Mouse (Mus musculus): ENCODE measurements at regions not wholly inside any gene's neighbourhood (a gene's known extent, or its start where the extent isn't known, plus 50 kb on each side); places are given as distances from the start of the nearest gene placed in this dataset.

GRCm38 (mm10) chr2:161389318-161389835, 280.5 kb upstream of the Chd6 start:
- no peak for TF ChIP-seq POLR2A (IDR thresholded peaks at IDR 0.05; ENCODE audit: low read depth, low read length)
- no peak for TF ChIP-seq CTCF (IDR thresholded peaks at IDR 0.05; ENCODE audit: extremely low read depth, insufficient read depth, insufficient read length, insufficient replicate concordance)
- 83% methylated on average over 5 of the region's 5 CpGs for WGBS
- no peak overlapping the region for H3K27ac ChIP-seq (ENCODE audit: insufficient read depth, low read length)
- no peak for DNase-seq (ENCODE audit: low read depth in 1 of 2, low spot score in 2 of 2)
- no peaks in the 10 kb centered on the region for H3K4me1 ChIP-seq (ENCODE audit: control insufficient read depth, insufficient read depth, insufficient read length)
- no peak overlapping the region for H3K4me3 ChIP-seq (ENCODE audit: extremely low read depth, insufficient read depth, insufficient read length)
- H3K36me3 ChIP-seq (ENCODE audit: control insufficient read depth, insufficient read depth, low read length): no peaks in the 10 kb centered on the region
- H3K27me3 ChIP-seq (ENCODE audit: control insufficient read depth, insufficient read depth, low read length): no peaks in the 10 kb centered on the region

- Histone ChIP-seq H3K4me1 (ENCODE audit: control insufficient read depth, insufficient read depth, insufficient read length) (no peaks in the 10 kb centered on the region), H3K27ac (ENCODE audit: insufficient read depth, low read length) (no peak overlapping the region), H3K36me3 (ENCODE audit: control insufficient read depth, insufficient read depth, low read length) (no peaks in the 10 kb centered on the region), H3K27me3 (ENCODE audit: control insufficient read depth, insufficient read depth, low read length) (no peaks in the 10 kb centered on the region), H3K4me3 (ENCODE audit: extremely low read depth, insufficient read depth, insufficient read length) (no peak overlapping the region)
- WGBS: 92% methylated on average over 6 of the region's 6 CpGs
- TF ChIP-seq CTCF (IDR thresholded peaks at IDR 0.05; ENCODE audit: extremely low read depth, insufficient read depth, insufficient read length, insufficient replicate concordance): no peak
- TF ChIP-seq POLR2A (IDR thresholded peaks at IDR 0.05; ENCODE audit: low read depth, low read length): no peak
- no peak for DNase-seq (ENCODE audit: low read depth in 1 of 2, low spot score in 2 of 2)
Observed at GRCm38 (mm10) chr2:161387054-161387453, 278.2 kb upstream of the Chd6 start.

DNA sequence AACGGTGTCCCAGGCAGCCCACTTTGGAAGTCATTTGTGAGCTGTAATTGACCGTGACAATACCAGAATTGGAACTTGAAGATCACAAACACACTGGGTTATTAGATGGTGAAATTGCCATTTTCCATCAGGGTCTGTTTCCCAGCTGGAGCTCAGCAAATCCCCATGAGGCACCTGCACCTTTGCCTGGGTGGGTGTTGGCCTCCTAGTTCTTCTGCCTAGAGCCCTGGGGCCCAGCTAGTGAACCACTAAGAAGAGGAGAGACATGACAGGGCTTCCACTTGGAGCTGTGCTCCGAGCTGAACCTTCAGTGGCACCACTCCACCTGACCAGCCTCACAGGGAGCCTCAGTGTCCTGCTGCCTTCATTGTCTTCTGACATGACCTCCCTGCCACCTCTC, 273.5 kb upstream of the Chd6 start:
- H3K27ac ChIP-seq (ENCODE audit: insufficient read depth, low read length): no peak overlapping the region
- TF ChIP-seq POLR2A (IDR thresholded peaks at IDR 0.05; ENCODE audit: low read depth, low read length) (no peak), CTCF (IDR thresholded peaks at IDR 0.05; ENCODE audit: extremely low read depth, insufficient read depth, insufficient read length, insufficient replicate concordance) (no peak)
- no peak overlapping the region for H3K4me3 ChIP-seq (ENCODE audit: extremely low read depth, insufficient read depth, insufficient read length)
- H3K4me1 ChIP-seq (ENCODE audit: control insufficient read depth, insufficient read depth, insufficient read length): no peaks in the 10 kb centered on the region
- H3K27me3 ChIP-seq (ENCODE audit: control insufficient read depth, insufficient read depth, low read length): no peaks in the 10 kb centered on the region
- no peak for DNase-seq (ENCODE audit: low read depth in 1 of 2, low spot score in 2 of 2)
- 80% methylated on average over 3 of the region's 3 CpGs for WGBS
- no peaks in the 10 kb centered on the region for H3K36me3 ChIP-seq (ENCODE audit: control insufficient read depth, insufficient read depth, low read length)

GRCm38 (mm10) chr2:161378313-161378712, 269.4 kb upstream of the Chd6 start:
- DNase-seq (ENCODE audit: low read depth in 1 of 2, low spot score in 2 of 2): no peak
- no peaks in the 10 kb centered on the region for H3K36me3 ChIP-seq (ENCODE audit: control insufficient read depth, insufficient read depth, low read length)
- WGBS: 87% methylated on average over 4 of the region's 4 CpGs
- no peaks in the 10 kb centered on the region for H3K27me3 ChIP-seq (ENCODE audit: control insufficient read depth, insufficient read depth, low read length)
- H3K27ac ChIP-seq (ENCODE audit: insufficient read depth, low read length): no peak overlapping the region
- no peaks in the 10 kb centered on the region for H3K4me1 ChIP-seq (ENCODE audit: control insufficient read depth, insufficient read depth, insufficient read length)
- no peak for TF ChIP-seq POLR2A (IDR thresholded peaks at IDR 0.05; ENCODE audit: low read depth, low read length)
- TF ChIP-seq CTCF (IDR thresholded peaks at IDR 0.05; ENCODE audit: extremely low read depth, insufficient read depth, insufficient read length, insufficient replicate concordance): no peak
- no peak overlapping the region for H3K4me3 ChIP-seq (ENCODE audit: extremely low read depth, insufficient read depth, insufficient read length)

- no peak for TF ChIP-seq CTCF (IDR thresholded peaks at IDR 0.05; ENCODE audit: extremely low read depth, insufficient read depth, insufficient read length, insufficient replicate concordance)
- TF ChIP-seq POLR2A (IDR thresholded peaks at IDR 0.05; ENCODE audit: low read depth, low read length): no peak
- no peak overlapping the region for H3K4me3 ChIP-seq (ENCODE audit: extremely low read depth, insufficient read depth, insufficient read length)
- no peaks in the 10 kb centered on the region for H3K4me1 ChIP-seq (ENCODE audit: control insufficient read depth, insufficient read depth, insufficient read length)
- 75% methylated on average over 3 of the region's 3 CpGs for WGBS
- H3K27ac ChIP-seq (ENCODE audit: insufficient read depth, low read length): no peak overlapping the region
- no peak for DNase-seq (ENCODE audit: low read depth in 1 of 2, low spot score in 2 of 2)
- H3K36me3 ChIP-seq (ENCODE audit: control insufficient read depth, insufficient read depth, low read length): no peaks in the 10 kb centered on the region
- H3K27me3 ChIP-seq (ENCODE audit: control insufficient read depth, insufficient read depth, low read length): no peaks in the 10 kb centered on the region
Observed at GRCm38 (mm10) chr2:161362325-161362724, 253.4 kb upstream of the Chd6 start.

DNA sequence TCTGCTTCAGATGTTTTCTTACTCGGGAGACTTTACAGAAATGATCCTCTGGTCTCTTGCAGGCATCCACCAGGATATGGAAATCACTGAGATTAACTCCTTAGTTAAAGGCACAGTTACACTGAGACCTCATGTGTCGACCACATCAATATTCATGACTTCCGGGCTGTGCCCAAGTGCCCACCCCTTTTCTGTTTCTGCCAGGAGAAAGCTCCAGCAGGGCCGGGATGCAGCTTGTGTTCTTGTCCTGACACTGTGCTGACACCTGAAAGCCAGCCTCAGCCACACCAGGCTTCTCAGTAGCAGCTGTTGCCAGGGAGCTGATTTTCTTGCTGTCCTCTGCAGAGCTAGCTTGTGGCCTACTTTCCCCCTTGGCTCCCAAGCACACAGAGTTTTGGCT, 240.2 kb upstream of the Chd6 start:
- no peaks in the 10 kb centered on the region for H3K27me3 ChIP-seq (ENCODE audit: control insufficient read depth, insufficient read depth, low read length)
- no peak overlapping the region for H3K4me3 ChIP-seq (ENCODE audit: extremely low read depth, insufficient read depth, insufficient read length)
- no peaks in the 10 kb centered on the region for H3K4me1 ChIP-seq (ENCODE audit: control insufficient read depth, insufficient read depth, insufficient read length)
- no peak for DNase-seq (ENCODE audit: low read depth in 1 of 2, low spot score in 2 of 2)
- 51% methylated on average over 4 of the region's 4 CpGs for WGBS
- no peaks in the 10 kb centered on the region for H3K36me3 ChIP-seq (ENCODE audit: control insufficient read depth, insufficient read depth, low read length)
- TF ChIP-seq POLR2A (IDR thresholded peaks at IDR 0.05; ENCODE audit: low read depth, low read length): no peak
- TF ChIP-seq CTCF (IDR thresholded peaks at IDR 0.05; ENCODE audit: extremely low read depth, insufficient read depth, insufficient read length, insufficient replicate concordance): no peak
- H3K27ac ChIP-seq (ENCODE audit: insufficient read depth, low read length): no peak overlapping the region

GRCm38 (mm10) chr2:161344018-161344417, 235.1 kb upstream of the Chd6 start:
- H3K4me1 ChIP-seq (ENCODE audit: control insufficient read depth, insufficient read depth, insufficient read length): no peaks in the 10 kb centered on the region
- TF ChIP-seq CTCF (IDR thresholded peaks at IDR 0.05; ENCODE audit: extremely low read depth, insufficient read depth, insufficient read length, insufficient replicate concordance) (no peak), POLR2A (IDR thresholded peaks at IDR 0.05; ENCODE audit: low read depth, low read length) (no peak)
- H3K36me3 ChIP-seq (ENCODE audit: control insufficient read depth, insufficient read depth, low read length): no peaks in the 10 kb centered on the region
- no peak for DNase-seq (ENCODE audit: low read depth in 1 of 2, low spot score in 2 of 2)
- WGBS: 68% methylated on average over 2 of the region's 2 CpGs
- no peaks in the 10 kb centered on the region for H3K27me3 ChIP-seq (ENCODE audit: control insufficient read depth, insufficient read depth, low read length)
- no peak overlapping the region for H3K4me3 ChIP-seq (ENCODE audit: extremely low read depth, insufficient read depth, insufficient read length)
- H3K27ac ChIP-seq (ENCODE audit: insufficient read depth, low read length): no peak overlapping the region
